Mouse (Mus musculus) left cerebral cortex, adult 8-10 months (tissue): Measurements from ENCODE around the gene Rag1. TPM values are rescaled to one million over a fixed set of nuclear protein-coding genes. Genes with fewer than 3 reads are reported as not detected.
A peak's percentile ranks its signal among the peaks of the same experiment; 100 is the strongest.

Experiments
- DNase-seq, 2 experiments: peaks; one replicate each; pipeline ENCODE4 v3.0.0; 2022; ENCODE audit warnings: low spot score in 2 of 2
- total RNA-seq, 4 experiments: library from RNA; stranded (reverse); gene quantifications; 2 replicates each; pipeline ENCODE4 v1.2.4; 2022

The Rag1 gene
- total RNA-seq: under 1 TPM; 0.07 to 0.42 (median 0.21) TPM

GRCm38 (mm10) chr2:101649114-101649671 is at the start of gene Rag1, which contains the start of gene B230118H07Rik:
TSS of gene Rag1 (minus strand) at chr2:101649501.
TSS of gene B230118H07Rik (minus strand) at chr2:101649532.
- DNase-seq: no peak

DNA sequence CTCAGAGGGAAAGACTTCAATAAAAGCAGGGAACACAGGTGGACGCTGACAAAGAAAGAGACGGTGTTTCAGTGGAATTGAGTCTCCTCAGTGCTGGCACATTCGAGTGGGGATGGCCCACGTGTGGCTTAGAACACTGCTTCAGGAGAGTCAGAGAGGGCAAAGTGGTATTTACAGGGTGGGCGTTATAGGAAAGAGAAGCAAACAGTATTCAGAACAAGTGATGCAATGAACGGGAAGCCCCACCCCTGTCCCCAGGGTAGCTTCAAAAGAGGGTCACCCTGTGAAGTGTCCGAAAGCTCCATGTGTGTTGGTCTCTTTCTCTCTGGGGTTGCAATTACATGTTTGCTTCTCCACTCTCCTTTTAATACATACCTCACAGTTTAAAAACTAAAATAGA is 46.3 kb upstream of the Rag1 start:
- DNase-seq: no peak

- no peak for DNase-seq
Measured at GRCm38 (mm10) chr2:101693577-101694215, 44.4 kb upstream of the Rag1 start.

DNA sequence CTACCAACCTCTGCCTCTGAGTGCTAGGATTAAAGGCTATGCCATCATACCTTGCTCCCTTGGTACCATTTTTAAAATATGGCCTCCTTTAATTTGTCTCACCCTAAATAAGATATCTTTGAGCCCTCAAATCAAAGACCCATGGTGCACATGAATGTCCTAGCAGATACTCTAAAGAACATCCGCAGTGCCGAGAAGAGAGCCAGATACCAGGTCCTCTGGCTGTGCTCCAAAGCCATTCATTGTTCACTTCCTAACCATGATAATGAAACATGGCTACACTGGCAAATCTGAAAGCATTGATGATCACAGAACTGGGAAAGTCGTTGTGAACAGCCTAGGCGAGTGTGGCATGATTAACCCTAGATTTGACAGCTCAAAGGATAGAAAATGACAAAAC is 43.7 kb upstream of the Rag1 start:
- no peak for DNase-seq

DNA sequence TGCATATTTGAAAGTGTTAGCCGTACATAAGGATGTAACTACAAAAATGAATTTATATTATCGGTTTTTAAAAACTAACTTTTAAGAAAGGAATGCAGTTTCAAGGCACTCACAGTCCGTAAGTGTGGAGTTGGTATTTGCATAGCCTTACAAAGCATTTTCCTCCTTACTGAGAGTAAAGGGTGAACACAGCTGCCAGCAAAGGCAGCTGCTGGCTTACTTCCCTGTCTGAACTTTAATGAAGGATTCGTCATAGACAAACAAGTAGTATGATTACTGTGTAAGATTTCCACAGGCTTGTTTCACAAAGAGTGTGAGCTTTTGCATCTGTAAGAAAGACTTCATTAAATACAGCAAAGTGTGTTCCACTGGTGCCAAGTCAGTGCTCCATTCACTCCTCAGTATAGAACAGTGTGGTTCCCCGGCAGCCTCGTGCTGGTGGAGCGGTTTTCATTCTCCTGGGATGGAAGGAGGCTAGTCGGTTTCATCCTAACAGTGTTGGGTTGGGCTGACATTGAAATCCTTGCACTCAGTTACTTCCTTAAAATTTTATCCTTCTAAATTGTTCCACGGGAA is 41.0 kb upstream of the Rag1 start:
- no peak for DNase-seq

DNA sequence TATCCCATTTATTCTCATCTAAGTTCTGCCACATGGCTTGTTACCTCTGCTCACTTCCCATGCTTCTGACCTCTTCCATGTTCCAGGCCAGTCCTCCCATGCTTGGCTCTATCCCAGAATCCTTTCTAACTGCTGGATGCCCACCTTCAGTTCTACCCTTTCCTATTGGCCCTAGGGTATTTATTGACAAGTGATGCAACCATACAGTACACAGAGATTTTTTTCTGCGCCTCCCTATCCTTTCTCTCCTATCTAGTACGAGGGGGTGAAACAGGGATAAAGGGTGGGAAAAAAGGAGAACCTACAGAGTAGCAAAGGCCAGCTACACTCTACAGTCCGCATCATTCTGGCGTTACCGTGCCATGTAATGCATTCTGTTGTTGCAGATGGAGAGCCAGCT is 38.7 kb upstream of the Rag1 start:
- DNase-seq: no peak

DNA sequence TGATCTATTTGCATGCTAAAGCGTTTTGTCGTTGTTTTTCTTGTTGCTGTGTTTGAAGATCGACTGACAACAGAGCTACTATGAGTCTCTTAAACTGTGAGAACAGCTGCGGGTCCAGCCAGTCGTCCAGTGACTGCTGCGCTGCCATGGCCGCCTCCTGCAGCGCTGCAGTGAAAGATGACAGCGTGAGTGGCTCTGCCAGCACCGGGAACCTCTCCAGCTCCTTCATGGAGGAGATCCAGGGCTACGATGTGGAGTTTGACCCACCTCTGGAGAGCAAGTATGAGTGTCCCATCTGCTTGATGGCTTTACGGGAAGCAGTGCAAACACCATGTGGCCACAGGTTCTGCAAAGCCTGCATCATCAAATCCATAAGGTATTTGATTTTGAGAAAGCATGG is 35.1 kb upstream of the Rag1 start:
- no peak for DNase-seq

GRCm38 (mm10) chr2:101679164-101679784 is 30.0 kb upstream of the Rag1 start:
- DNase-seq: no peak

DNA sequence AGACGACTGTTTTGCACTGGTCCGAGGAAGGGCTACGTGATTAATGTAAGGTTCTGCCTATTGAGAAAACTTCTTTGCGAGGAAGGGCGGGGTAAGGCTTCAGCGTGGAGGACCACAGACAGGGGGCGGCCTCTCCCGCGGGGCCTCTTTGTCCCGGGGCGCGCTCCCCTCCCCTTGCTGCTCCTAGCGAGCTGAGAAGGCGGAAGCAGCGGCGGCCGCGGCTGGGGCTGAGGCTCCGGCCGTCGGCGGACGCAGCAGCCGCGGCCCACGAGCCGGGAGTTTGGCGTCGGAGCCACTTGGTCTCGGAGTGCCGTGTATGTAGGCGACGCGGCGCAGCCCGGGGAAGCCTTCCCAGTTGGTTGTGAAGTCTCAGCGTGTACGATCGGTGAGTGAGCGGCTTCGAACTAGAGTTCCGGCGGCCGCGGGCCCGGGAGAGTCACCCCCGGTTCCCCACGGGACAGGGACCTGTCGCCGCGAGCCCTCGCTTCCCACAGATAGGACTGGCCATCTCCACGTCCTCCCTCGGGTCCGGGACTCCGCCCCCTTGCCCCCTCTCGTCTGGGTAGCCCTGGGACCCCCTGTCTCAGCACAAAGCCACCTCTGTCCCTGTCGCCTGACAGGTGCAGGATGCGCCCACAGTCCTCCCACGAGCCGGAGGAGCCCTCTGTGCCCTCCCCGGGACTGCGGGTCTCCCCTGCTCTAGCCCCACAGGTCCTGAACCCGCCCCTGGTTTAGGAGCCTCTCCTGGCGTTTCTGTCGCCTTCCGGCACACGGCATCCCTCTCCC is 29.1 kb upstream of the Rag1 start, which contains the start of gene Traf6:
Gene Traf6, plus strand, starts transcription at position 194 of the 786 bp plus-strand sequence.
- peak; percentile 62 to 71 for DNase-seq

GRCm38 (mm10) chr2:101673547-101673946 is 24.2 kb upstream of the Rag1 start:
- DNase-seq: no peak

GRCm38 (mm10) chr2:101668751-101669150 is 19.4 kb upstream of the Rag1 start:
- DNase-seq: no peak

DNA sequence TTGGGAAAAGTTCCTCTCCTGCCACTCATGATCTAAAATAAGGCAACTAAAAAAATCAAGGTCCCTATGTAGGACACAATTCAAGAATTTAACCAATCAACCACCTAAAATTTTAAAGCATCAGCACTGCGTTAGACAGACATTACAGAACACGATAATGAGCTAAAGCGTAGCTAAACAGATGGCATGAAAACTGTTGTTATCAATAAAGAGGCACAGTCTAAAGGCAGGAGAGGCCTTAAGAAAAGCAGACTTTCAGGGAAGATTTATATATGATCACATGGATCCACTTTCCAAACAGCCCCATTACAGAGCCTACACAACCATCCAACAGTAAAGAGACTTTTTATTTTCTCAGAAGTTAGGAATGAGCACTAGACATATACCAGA is 16.4 kb upstream of the Rag1 start:
- DNase-seq: no peak

GRCm38 (mm10) chr2:101665058-101665702 is 15.9 kb upstream of the Rag1 start:
- peak; percentile 58 to 73 for DNase-seq

DNA sequence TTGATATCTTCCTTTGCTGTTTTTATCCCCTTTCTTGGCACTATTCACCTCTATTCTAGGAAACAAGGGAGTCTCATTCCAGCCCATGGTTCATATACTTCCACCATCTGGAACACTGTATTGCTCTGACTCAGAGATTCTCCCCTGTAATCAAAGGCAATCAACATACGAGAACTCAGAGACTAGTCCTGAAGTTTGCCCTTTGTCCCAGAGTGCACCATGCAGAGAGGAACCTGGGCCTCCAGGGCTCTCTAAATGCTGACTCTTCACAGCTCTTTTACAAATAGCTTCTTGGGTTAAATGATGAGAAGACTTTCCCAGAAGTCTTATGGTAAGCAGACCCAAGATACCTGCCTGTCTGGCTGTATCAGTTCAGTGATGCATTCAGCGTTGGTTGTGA is 11.2 kb upstream of the Rag1 start:
- DNase-seq: no peak

- peak; percentile 41 to 56 for DNase-seq
Measured at GRCm38 (mm10) chr2:101652921-101653597, 3.8 kb upstream of the Rag1 start.

- no peak for DNase-seq
Measured at GRCm38 (mm10) chr2:101652204-101652920, 3.1 kb upstream of the Rag1 start.

- no peak for DNase-seq
Measured at GRCm38 (mm10) chr2:101650446-101650845, 1.1 kb upstream of the Rag1 start.

- DNase-seq: no peak
Measured at GRCm38 (mm10) chr2:101648361-101648760, 940 bp downstream of the Rag1 start.

GRCm38 (mm10) chr2:101645841-101646240 is 3.5 kb downstream of the Rag1 start:
- DNase-seq: no peak

- no peak for DNase-seq
Measured at GRCm38 (mm10) chr2:101639840-101640350, 9.4 kb downstream of the Rag1 start.
